Mouse (Mus musculus) E14TG2a.4 (cell line): Measurements from ENCODE around the gene Olfr1179.

Experiments used
- CTCF ChIP-seq: conservative IDR thresholded peaks from 2 replicates; pipeline ENCODE4 v1.5.1; 2014; ENCODE audit warnings: low read length
- POU5F1 ChIP-seq: IDR thresholded peaks from 2 replicates; pipeline ENCODE4 v1.6.1; 2014; ENCODE audit warnings: low read length, borderline replicate concordance

GRCm38 (mm10) chr2:88449031-88449430 lies 42.8 kb upstream of the Olfr1179 start, which contains the start of gene Gm13757:
- no peak for TF ChIP-seq CTCF
- TF ChIP-seq POU5F1 = no peak
